Mouse (Mus musculus) embryo, embryonic 10 days (tissue): ENCODE measurements at regions not wholly inside any gene's neighbourhood (a gene's known extent, or its start where the extent isn't known, plus 50 kb on each side); places are given as distances from the start of the nearest gene placed in this dataset.

ENCODE experiments used
- DNase-seq: peaks from one replicate; pipeline ENCODE4 v3.0.0-alpha.2; 2015; ENCODE audit warnings: low spot score

DNA sequence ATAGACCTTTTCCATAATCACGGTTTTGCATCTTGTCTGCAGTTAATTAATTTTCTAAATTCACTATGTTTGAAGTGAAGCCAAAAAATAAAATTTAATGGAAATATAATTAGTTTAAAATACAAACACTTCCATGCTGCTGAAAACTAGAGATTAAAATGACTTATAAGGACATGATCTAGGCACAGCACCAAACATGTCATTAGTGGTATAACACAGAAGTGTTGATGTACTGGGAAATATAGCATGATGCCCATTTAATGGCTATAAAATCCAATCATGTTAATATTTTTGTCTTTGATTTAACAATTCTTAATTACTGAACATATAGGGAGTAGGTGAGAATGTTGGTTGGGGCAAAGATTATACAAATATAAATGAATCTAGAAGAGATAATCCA, 487.5 kb upstream of the Gm38303 start:
- DNase-seq = no peak

DNA sequence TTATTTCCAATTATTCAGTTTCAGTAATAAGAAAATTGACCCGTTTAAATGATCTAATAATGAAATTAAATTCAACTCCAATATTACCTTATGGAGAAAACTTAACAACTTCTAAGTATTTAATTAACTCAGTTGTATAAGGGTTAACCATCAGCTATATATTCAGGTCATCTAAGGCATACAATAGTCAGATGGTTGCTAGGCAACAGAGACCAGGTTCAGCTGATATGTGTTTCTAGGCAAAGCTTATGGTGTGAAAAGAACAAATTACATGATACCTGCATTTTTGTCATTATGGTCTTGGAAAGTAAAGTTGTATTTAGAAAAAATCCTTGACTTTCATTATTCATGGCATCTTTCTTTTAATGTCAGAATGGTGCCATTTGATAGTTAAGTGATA, 487.1 kb upstream of the Gm38303 start:
- peak; percentile 5 for DNase-seq

DNA sequence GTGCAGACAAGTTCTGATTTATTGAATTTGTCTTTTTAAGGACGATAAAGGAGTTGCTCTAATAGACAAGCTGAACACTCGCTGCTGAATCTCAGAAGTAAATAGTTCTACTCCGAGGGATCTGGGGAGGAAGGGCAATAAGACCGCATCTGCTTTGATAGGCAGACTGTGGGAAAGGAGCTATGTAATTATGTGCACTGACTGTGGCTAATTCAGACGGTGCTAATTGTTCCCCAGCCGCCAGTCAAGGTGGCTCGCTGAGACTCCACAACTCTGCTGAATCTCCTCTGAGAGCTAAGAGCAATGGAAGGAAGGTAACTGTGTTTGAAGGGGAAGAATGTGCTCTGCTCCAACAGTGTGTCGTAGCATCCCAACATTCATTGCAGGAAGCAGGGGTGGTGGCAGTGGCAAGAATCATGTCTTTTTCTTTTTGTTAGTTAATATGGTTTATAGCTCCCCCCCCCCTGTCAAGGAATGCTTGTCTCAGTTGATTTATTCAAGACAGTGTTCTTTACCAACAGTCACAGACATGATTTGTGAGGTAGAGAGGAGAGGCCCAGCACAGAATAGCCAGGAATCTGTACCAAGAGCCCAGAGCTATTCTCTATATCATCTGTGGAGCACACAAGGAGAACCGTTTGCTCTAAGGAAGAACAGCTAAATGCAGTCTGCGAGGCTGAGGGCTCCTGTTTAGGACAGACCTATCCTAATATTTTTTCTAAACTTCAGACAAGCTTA, 440.9 kb upstream of the Gm38303 start:
- no peak for DNase-seq
